Mouse (Mus musculus): ENCODE results near the gene Sod2.
"Not testable (repeated sequence)": the region's sequence is repeated elsewhere in the genome, so short reads cannot be mapped to it uniquely, and the experiment has no call there.

Gene Sod2

GRCm38 (mm10) chr17:13009887-13010286, 3.2 kb downstream of the Sod2 start:
- DNase-seq (ENCODE audit: low read depth in 1 of 2, low spot score in 2 of 2), result peak in 1 of 2 experiments; percentile 9

- no peak for DNase-seq (ENCODE audit: low read depth in 1 of 2, low spot score in 2 of 2)
Measured at GRCm38 (mm10) chr17:13013316-13013715, 6.7 kb downstream of the Sod2 start.

DNA sequence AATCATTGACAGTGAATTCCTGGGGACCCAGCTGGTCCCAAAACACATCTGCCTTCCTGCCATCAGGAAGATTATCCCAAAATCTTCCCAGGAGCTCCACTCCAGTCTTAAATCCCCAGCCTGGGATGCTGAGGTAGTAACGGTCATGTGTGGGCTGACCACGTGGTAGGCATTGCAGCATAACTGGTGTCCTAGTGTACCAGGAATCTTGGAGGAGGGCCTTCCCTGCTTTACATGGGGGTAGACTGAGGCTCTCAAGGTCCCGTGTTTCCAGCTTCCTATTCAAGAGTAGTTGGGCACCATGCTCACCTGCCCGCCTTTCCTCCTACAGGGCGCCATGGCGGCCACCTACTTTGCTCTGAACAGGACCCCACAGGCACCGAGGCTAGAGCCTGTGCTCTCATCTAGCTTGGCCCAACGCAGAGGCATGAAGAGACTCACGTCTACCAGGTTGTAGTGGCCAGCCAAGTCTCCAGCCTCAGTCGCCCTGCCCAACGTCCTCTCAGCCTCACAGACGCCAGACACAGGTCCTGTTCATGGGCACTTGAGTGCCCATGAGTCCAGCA, 30.1 kb downstream of the Sod2 start:
- not testable (repeated sequence) for DNase-seq (ENCODE audit: low read depth in 1 of 2, low spot score in 2 of 2)

DNA sequence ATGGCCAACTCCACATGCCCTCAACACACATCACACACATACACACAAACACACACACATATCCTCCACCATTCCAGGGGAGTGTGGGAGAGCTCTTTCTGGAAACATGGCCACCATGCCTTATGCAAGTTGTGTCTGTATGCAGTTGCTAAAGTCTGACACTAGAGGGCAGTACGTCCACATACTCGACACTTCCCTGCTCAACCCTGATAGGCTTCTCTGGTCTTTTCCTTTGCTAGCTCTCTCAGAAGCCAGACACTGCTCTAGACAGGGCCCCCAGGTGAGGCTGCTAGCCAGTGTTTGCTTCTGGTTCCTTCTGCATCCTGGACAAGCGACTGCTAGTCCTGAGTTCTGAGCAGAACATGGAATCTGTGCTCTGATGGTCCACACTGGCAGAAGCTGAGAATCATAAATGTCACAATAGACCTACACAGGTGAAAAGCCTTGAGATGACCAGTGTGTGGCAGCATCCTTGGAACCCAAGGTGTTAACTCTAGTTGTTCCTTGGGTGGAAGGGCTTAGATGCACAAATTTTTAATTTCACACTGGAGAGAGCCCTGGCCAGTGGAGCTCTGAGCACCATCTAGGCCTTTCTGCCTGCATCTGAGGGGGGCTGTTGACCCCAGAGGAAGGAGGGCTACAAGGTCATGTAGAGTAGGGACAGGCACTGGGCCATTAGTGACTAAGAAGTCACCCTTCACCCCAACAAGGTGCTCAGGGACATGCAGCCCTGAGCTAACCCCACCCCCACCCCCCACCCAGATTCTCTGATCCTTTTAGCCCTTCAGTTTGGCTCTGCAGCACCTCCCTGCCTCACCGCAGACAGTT, 37.4 kb downstream of the Sod2 start:
- not testable (repeated sequence) for DNase-seq (ENCODE audit: low read depth in 1 of 2, low spot score in 2 of 2)

- DNase-seq (ENCODE audit: low read depth in 1 of 2, low spot score in 2 of 2), result peak in 1 of 2 experiments; percentile 42
Measured at GRCm38 (mm10) chr17:13052124-13052813, 45.6 kb downstream of the Sod2 start, which contains the start of gene Gpr31b. Gene Gpr31b, minus strand, starts transcription at chr17:13052296.

DNA sequence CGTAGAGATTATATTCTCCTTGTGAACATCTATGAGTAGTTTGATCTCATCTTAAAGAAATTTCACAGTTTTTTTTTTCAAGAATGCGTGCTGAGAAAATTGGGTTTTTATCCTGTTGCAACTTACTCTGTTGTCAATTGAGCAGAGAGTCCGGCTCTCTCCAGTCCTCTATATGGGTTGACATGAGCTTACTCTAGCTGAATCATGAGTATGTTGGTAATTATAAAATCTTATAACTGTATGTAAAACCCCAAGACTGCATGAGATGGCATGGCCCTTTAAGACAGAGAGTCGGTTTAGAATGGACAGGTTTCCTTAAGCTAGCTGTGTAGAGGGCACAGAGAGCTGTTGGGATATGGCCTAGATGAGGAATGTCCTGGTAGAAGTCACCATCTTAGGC, 54.2 kb downstream of the Sod2 start, which contains the start of gene Tcp10b:
Tcp10b (plus strand) TSS at position 301 of the 400 bp plus-strand sequence.
- not testable (repeated sequence) for DNase-seq (ENCODE audit: low read depth in 1 of 2, low spot score in 2 of 2)

DNA sequence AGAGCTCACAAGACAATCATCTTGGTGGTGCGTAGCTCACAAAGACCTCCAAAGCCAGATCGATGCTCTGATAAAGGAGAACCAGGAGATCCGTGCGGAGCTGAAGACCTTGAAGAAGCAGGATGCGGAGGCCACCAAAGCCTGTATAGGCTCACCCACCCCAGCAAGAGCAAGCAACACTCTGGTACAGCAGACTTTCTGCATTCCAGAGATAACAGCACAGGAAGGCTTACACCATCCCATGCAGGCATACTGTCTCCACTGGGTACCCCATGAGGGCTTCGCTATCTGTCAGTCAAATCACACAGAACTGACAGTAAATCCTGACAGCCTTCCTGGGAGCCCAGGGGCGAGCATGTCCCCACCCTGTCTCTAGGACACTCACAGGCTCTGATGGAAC, 56.2 kb downstream of the Sod2 start:
- not testable (repeated sequence) for DNase-seq (ENCODE audit: low read depth in 1 of 2, low spot score in 2 of 2)

GRCm38 (mm10) chr17:13067864-13068385, 61.3 kb downstream of the Sod2 start:
- not testable (repeated sequence) for DNase-seq (ENCODE audit: low read depth in 1 of 2, low spot score in 2 of 2)

- not testable (repeated sequence) for DNase-seq (ENCODE audit: low read depth in 1 of 2, low spot score in 2 of 2)
Measured at GRCm38 (mm10) chr17:13069227-13069626, 62.6 kb downstream of the Sod2 start.
